Mouse (Mus musculus) bone marrow, adult 2 months (tissue): ENCODE data around the gene Maco1.
A peak's percentile ranks its signal among the peaks of the same experiment; 100 is the strongest.

Experiments used
- CTCF ChIP-seq: fragments of 200-500 bp; IDR thresholded peaks from 2 replicates; pipeline ENCODE4 v1.5.1; 2011; ENCODE audit warnings: low read length, control low read depth; ENCODE audit not compliant: control insufficient read depth, insufficient read depth
- POLR2A ChIP-seq: fragments of 200-500 bp; IDR thresholded peaks from 2 replicates; pipeline ENCODE4 v1.6.1; 2011; ENCODE audit warnings: low read depth, mild to moderate bottlenecking, control low read depth, low read length, borderline replicate concordance; ENCODE audit not compliant: control insufficient read depth

- no peak for TF ChIP-seq CTCF
- TF ChIP-seq POLR2A, result peak; percentile 35; the same call in 1 of the 2 replicates
Observed at GRCm38 (mm10) chr4:134853259-134853636, at the start of gene Maco1.
